Mouse (Mus musculus): ENCODE measurements around the gene Cryz.

Gene Cryz

DNA sequence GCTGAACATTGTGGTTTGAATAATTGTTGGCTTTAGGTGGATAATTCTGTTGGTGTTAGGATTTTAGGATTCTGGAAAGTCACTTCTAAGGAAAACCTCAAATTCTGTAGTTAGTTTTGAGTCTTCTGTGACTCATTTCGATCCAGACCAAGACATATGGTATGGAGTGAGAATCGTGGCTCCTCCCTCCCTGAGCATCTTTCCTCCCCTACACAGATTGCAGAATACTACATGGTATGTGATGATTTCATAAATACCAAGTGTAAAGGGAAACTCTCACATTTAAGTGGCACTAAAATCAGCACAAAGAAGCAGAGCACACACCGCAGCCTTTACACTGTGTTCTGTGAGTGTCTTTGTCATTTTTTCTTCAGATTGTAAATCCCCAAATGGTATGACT is 72.0 kb downstream of the Cryz start:
- in situ Hi-C loops (cut with MboI), result no loop called here

GRCm38 (mm10) chr3:154670584-154670983 is 74.1 kb downstream of the Cryz start:
- in situ Hi-C loops (cut with MboI), result no loop called here

DNA sequence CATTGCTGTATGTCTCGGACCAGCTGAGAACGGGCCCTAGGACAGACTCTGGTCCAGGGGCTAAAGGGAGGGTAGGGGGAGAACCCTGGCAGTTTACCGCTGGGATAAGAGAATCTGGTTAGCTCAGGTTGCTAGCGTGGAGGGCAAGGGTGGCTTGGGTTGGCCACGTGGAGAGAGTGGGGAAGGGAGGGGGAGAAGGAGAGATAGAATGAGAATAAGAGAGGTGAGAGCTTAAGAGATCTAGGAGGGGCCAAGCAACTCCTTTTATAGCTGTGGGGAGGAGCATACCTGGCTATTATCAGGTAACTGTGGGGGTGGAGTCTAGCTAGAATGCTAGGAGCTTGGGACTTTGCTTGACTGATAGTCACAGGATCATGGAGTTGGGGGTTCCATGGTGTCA is 74.5 kb downstream of the Cryz start:
- in situ Hi-C loops (cut with MboI), result no loop called here

All from mature B cell (primary cell).